Mouse (Mus musculus) heart, embryonic 11.5 days (tissue): Measurements from ENCODE around the gene Smagp. TPM values are rescaled to one million over a fixed set of nuclear protein-coding genes. Genes with fewer than 3 reads are reported as not detected.

Experiments
- ATAC-seq: fragments of 200-750 bp; cut with Nextera tagmentation; replicated peaks from 2 replicates; pipeline ENCODE4 v1.8.0; 2017; ENCODE audit warnings: moderate library complexity; ENCODE audit not compliant: insufficient number of reproducible peaks, low FRiP score, low TSS enrichment
- H3K27ac ChIP-seq: fragments of 300-500 bp; sonication (generic); 2 replicates; pipeline ENCODE4 v1.5.1; 2014; ENCODE audit warnings: mild to moderate bottlenecking, low read depth, low read length
- H3K27me3 ChIP-seq: fragments of 300-500 bp; sonication (generic); 2 replicates; pipeline ENCODE4 v1.6.1; 2014; ENCODE audit warnings: mild to moderate bottlenecking, low read length, mixed read lengths; ENCODE audit not compliant: control insufficient read depth, insufficient read depth
- H3K36me3 ChIP-seq: fragments of 300-500 bp; sonication (generic); 2 replicates; pipeline ENCODE4 v1.6.1; 2014; ENCODE audit warnings: mild to moderate bottlenecking, low read length, moderate library complexity, mixed read lengths; ENCODE audit not compliant: control insufficient read depth, insufficient read depth
- H3K4me1 ChIP-seq: fragments of 300-500 bp; sonication (generic); 2 replicates; pipeline ENCODE4 v1.6.1; 2014; ENCODE audit warnings: low read length; ENCODE audit not compliant: control insufficient read depth, insufficient read depth
- H3K4me2 ChIP-seq: fragments of 300-500 bp; sonication (generic); 2 replicates; pipeline ENCODE4 v1.6.1; 2014; ENCODE audit warnings: mild to moderate bottlenecking, moderate library complexity
- H3K4me3 ChIP-seq: fragments of 300-500 bp; sonication (generic); 2 replicates; pipeline ENCODE4 v1.5.1; 2014; ENCODE audit warnings: low read depth, low read length
- H3K9ac ChIP-seq: fragments of 300-500 bp; sonication (generic); 2 replicates; pipeline ENCODE4 v1.6.1; 2014; ENCODE audit warnings: mild to moderate bottlenecking, low read depth, low read length, moderate library complexity
- H3K9me3 ChIP-seq: fragments of 300-500 bp; sonication (generic); replicated peaks from 2 replicates; pipeline ENCODE4 v1.6.1; 2016; ENCODE audit warnings: low read length; ENCODE audit not compliant: control insufficient read depth
- WGBS: fragments of 180-500 bp; shearing (Covaris S2); extraction: QIAGEN DNeasy Blood & Tissue Kit; methylation state at CpG from one replicate; pipeline ENCODE4 v1.1.7; 2014; ENCODE audit not compliant: insufficient replicate concordance; 5-methylcytosine and 5-hydroxymethylcytosine counted together
- polyA plus RNA-seq: library from polyadenylated mRNA; unstranded; fragments of >200 nt; fragmentation: Nextera tagmentation; extraction: Ambion mirVana; gene quantifications from 2 replicates; pipeline ENCODE4 v1.2.1, GENCODE M21; 2014

Gene Smagp
- polyA plus RNA-seq, 1 experiment from 2014 or later: 12.2 TPM

DNA sequence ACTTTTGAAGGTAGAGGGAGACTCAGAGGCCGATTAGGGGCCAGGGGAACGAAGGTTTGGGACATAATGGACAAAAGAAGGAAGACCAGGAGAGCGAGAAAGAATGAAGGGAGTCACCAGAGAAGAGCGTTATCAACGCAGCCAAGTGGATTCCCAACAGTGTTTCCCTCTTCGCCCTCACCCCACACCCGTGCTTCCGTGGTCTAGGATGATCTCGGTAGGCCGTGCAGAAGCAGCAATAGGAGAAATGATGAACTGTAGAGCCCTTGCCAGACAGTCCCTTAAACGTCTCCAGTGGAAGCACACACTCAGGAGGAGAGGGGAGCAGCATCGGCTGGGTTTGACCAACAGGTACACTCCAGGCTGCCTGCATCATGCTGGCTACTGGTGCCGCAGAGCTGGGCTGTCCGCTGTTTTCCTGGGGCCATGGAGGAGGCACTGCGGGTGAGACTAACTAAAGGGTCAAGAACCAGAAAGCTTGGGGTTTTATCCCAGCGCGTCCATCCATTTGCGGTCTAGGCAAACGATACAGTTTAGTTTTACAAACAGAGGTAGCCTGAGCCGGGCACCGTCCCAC lies 36.0 kb downstream of the Smagp start:
- peaks cover 36% of the 10 kb centered on the region for H3K27me3 ChIP-seq
- peak overlapping the region; percentile 76; the same call in 1 of the 2 replicates for H3K4me3 ChIP-seq
- H3K4me2 ChIP-seq: peak overlapping the region; percentile 98
- no peak overlapping the region for H3K9ac ChIP-seq
- H3K9me3 ChIP-seq: no peaks in the 10 kb centered on the region
- WGBS: 11% methylated on average over 21 of the region's 21 CpGs
- H3K4me1 ChIP-seq: peaks cover 11% of the 10 kb centered on the region
- H3K36me3 ChIP-seq: no peaks in the 10 kb centered on the region
- ATAC-seq: no peak
- H3K27ac ChIP-seq: no peak overlapping the region

GRCm38 (mm10) chr15:100600047-100600695 lies 36.6 kb downstream of the Smagp start:
- H3K27ac ChIP-seq: no peak overlapping the region
- ATAC-seq: peak; percentile 43
- H3K4me3 ChIP-seq: peak overlapping the region; percentile 76
- no peaks in the 10 kb centered on the region for H3K36me3 ChIP-seq
- H3K4me1 ChIP-seq: peaks cover 11% of the 10 kb centered on the region
- peak overlapping the region; percentile 85 for H3K9ac ChIP-seq
- peaks cover 31% of the 10 kb centered on the region for H3K27me3 ChIP-seq
- under 1% methylated on average over 26 of the region's 35 CpGs for WGBS
- H3K9me3 ChIP-seq: no peaks in the 10 kb centered on the region
- H3K4me2 ChIP-seq: peak overlapping the region; percentile 98

GRCm38 (mm10) chr15:100599276-100600046 lies 37.3 kb downstream of the Smagp start, which contains the start of gene Pou6f1:
Pou6f1 (minus strand) TSS chr15:100599984.
- H3K9me3 ChIP-seq: no peaks in the 10 kb centered on the region
- peak within 1 kb of the TSS; percentile 85 for H3K9ac ChIP-seq
- no peak within 1 kb of the TSS for H3K27ac ChIP-seq
- peak; percentile 40 for ATAC-seq
- under 1% methylated on average over 67 of the region's 76 CpGs for WGBS
- H3K4me1 ChIP-seq: peaks cover 7% of the 10 kb centered on the region
- H3K4me2 ChIP-seq: peak within 1 kb of the TSS; percentile 98
- H3K4me3 ChIP-seq: peak within 1 kb of the TSS; percentile 76
- H3K36me3 ChIP-seq: no peaks in the 10 kb centered on the region
- H3K27me3 ChIP-seq: peaks cover 31% of the 10 kb centered on the region

GRCm38 (mm10) chr15:100598883-100599275 lies 37.9 kb downstream of the Smagp start:
- H3K9ac ChIP-seq: peak overlapping the region; percentile 85
- H3K4me1 ChIP-seq: peaks cover 7% of the 10 kb centered on the region
- H3K36me3 ChIP-seq: no peaks in the 10 kb centered on the region
- peak overlapping the region; percentile 76 for H3K4me3 ChIP-seq
- no peaks in the 10 kb centered on the region for H3K9me3 ChIP-seq
- H3K27me3 ChIP-seq: peaks cover 31% of the 10 kb centered on the region
- peak overlapping the region; percentile 98 for H3K4me2 ChIP-seq
- WGBS: 1% methylated on average over 12 of the region's 12 CpGs
- no peak overlapping the region for H3K27ac ChIP-seq
- no peak for ATAC-seq

DNA sequence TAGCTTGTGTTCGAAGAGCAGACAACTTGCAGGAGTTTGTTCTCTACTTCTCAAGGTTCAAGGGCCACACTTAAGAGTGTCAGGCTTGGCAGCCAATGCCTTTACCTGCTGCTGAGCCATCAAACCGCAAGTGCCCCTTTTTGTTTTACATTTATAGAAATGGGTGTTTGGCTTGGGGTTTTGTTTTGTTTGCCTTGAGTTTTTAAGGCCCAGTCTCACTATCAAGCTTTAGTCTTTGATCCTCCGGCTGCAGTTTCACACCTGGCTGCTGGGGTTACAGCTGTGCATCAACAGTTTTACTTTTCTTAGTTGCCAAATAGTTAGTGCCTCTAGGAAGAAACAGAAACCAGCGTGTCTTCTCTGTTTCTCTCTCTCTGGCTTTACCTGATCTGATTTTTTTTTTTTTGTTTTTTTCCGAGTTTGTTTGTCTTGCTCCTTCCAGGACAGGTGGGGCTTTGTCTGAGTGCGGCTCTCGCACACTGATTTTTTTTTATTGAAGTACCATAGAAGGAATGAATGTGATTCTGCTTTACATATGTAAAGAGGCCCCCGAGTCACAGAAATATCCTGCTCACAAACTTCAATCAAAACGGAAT lies 38.4 kb downstream of the Smagp start:
- peak overlapping the region; percentile 98 for H3K4me2 ChIP-seq
- H3K27me3 ChIP-seq: peaks cover 29% of the 10 kb centered on the region
- H3K9me3 ChIP-seq: no peaks in the 10 kb centered on the region
- H3K9ac ChIP-seq: peak overlapping the region; percentile 85; the same call in 1 of the 2 replicates
- peak overlapping the region; percentile 76 for H3K4me3 ChIP-seq
- H3K27ac ChIP-seq: no peak overlapping the region
- ATAC-seq: no peak
- no peaks in the 10 kb centered on the region for H3K36me3 ChIP-seq
- 16% methylated on average over 9 of the region's 9 CpGs for WGBS
- peaks cover 7% of the 10 kb centered on the region for H3K4me1 ChIP-seq

DNA sequence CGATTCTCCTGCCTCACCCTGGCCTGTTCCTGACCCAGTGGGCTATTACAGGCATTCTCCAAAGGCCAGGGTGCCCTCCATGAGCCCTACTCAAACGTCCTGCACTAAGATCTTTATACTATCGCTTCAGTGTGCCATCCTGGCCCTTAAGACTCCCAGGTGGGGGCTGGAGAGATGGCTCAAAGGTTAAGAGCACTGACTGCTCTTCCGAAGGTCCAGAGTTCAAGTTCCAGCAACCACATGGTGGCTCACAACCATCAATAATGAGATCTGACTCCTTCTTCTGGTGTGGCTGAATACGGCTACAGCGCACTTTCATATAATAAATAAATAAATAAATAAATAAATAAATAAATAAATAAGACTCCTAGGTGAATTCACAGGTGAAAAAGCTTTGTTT lies 43.9 kb downstream of the Smagp start:
- 76% methylated on average over 6 of the region's 6 CpGs for WGBS
- Histone ChIP-seq H3K4me1 (no peaks in the 10 kb centered on the region), H3K27me3 (no peaks in the 10 kb centered on the region), H3K9ac (no peak overlapping the region), H3K4me3 (no peak overlapping the region), H3K9me3 (no peaks in the 10 kb centered on the region), H3K36me3 (no peaks in the 10 kb centered on the region), H3K27ac (no peak overlapping the region), H3K4me2 (no peak overlapping the region)
- no peak for ATAC-seq

- Histone ChIP-seq H3K9ac (no peak overlapping the region), H3K4me3 (no peak overlapping the region), H3K9me3 (no peaks in the 10 kb centered on the region), H3K36me3 (peaks cover 2% of the 10 kb centered on the region; the same call in 1 of the 2 replicates), H3K4me2 (no peak overlapping the region), H3K27ac (no peak overlapping the region), H3K27me3 (no peaks in the 10 kb centered on the region), H3K4me1 (no peaks in the 10 kb centered on the region)
- 63% methylated on average over 8 of the region's 8 CpGs for WGBS
- no peak for ATAC-seq
Observed at GRCm38 (mm10) chr15:100590436-100590835, 46.3 kb downstream of the Smagp start.

DNA sequence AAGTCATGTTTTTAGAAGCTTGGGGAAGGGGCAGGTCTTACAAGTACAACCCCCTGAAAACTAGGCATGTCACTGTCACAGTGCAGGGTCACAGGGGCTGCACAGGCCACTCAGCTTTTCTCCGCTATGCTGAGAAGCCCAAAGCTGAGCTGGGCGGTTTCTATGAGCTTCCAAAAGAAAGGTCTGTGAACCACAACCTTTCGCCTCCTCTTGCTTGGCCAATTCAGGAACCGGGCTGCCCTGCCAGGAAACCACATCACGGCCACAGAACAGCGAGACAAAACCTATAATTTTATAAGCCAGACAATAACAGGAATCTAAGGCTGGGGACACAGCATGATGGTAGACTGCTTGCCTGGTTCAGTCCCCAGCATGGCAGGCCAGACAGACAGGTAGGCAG lies 48.4 kb downstream of the Smagp start:
- Histone ChIP-seq H3K9ac (no peak overlapping the region), H3K4me3 (no peak overlapping the region), H3K4me1 (no peaks in the 10 kb centered on the region), H3K27ac (no peak overlapping the region), H3K27me3 (no peaks in the 10 kb centered on the region; the same call in 1 of the 2 replicates), H3K4me2 (no peak overlapping the region), H3K36me3 (peaks cover 2% of the 10 kb centered on the region; the same call in 1 of the 2 replicates), H3K9me3 (no peaks in the 10 kb centered on the region)
- no peak for ATAC-seq
- WGBS: 80% methylated on average over 6 of the region's 6 CpGs
